Mouse (Mus musculus): ENCODE measurements at regions not wholly inside any gene's neighbourhood (a gene's known extent, or its start where the extent isn't known, plus 50 kb on each side); places are given as distances from the start of the nearest gene placed in this dataset.
"Not testable (repeated sequence)": the region's sequence is repeated elsewhere in the genome, so short reads cannot be mapped to it uniquely, and the experiment has no call there.

DNA sequence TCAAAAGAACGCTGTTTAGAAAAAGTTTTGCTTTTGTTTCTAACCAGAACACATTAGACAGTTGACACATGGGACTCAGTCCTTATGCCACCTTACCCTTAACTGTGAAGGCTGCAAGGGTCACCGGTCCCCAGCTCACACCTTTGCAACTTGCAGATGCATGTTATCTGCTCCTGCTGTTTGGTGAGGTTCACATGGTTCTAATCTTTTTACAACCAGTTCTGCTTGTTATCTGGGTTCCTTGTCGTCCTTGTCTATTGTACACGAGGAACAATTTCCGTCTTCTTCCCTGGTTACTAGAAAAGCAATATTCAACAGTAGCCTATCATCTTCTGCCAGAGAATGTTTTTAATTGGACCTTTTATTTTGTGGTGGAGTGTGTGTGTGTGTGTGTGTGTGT, 200.8 kb downstream of the Gm21738 start:
- H3K36me3 ChIP-seq (ENCODE audit: control insufficient read depth, insufficient read depth, low read length); H3K27ac ChIP-seq (replicated peaks); H3K9ac ChIP-seq (ENCODE audit: low read length); DNase-seq (ENCODE audit: low spot score); H3K27me3 ChIP-seq (ENCODE audit: control insufficient read depth, insufficient read depth, low read length); H3K9me3 ChIP-seq (ENCODE audit: control insufficient read depth, low read length); H3K4me3 ChIP-seq (ENCODE audit: low read depth, low read length); H3K4me1 ChIP-seq (replicated peaks; ENCODE audit: control insufficient read depth, insufficient read depth); ATAC-seq (ENCODE audit: low FRiP score, low TSS enrichment); H3K4me2 ChIP-seq (replicated peaks; ENCODE audit: low read depth): not testable (repeated sequence)
- WGBS: 71% methylated on average over 5 of the region's 5 CpGs

GRCm38 (mm10) chr14:19208507-19208906, 210.2 kb downstream of the Gm21738 start:
- Histone ChIP-seq H3K9me3 (ENCODE audit: control insufficient read depth, low read length) (no peaks in the 10 kb centered on the region), H3K9ac (ENCODE audit: low read length) (no peak overlapping the region), H3K4me2 (replicated peaks; ENCODE audit: low read depth) (no peak overlapping the region), H3K4me3 (ENCODE audit: low read depth, low read length) (no peak overlapping the region), H3K4me1 (replicated peaks; ENCODE audit: control insufficient read depth, insufficient read depth) (no peaks in the 10 kb centered on the region), H3K36me3 (ENCODE audit: control insufficient read depth, insufficient read depth, low read length) (no peaks in the 10 kb centered on the region), H3K27me3 (ENCODE audit: control insufficient read depth, insufficient read depth, low read length) (no peaks in the 10 kb centered on the region), H3K27ac (replicated peaks) (no peak overlapping the region)
- ATAC-seq (ENCODE audit: low FRiP score, low TSS enrichment) (no peak), DNase-seq (ENCODE audit: low spot score) (peak; percentile 14)
- TF ChIP-seq CTCF (IDR thresholded peaks at IDR 0.05; ENCODE audit: low read depth) (no peak), EP300 (optimal IDR thresholded peaks at IDR 0.05) (no peak)
- WGBS: 29% methylated on average over 4 of the region's 4 CpGs

DNA sequence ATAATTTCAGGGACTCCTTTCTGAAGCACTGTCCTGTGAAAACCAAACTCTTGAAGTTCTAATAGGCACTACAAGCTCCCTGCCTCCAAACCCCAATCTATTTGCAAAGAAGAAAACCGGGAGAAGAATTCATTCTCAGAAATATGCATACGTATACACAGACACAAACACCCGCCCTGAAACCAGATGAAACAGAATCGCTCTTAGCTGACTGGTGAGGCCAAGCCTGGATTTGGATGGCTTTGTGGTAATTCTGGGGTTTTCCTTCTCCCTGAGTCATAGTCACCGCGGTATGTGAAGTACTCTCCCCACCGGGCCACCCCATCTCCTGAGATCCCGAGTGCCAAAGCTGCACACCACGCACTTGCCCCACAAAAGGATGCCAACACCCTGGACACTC, 238.5 kb downstream of the Gm21738 start:
- not testable (repeated sequence) for H3K36me3 ChIP-seq (ENCODE audit: control insufficient read depth, insufficient read depth, low read length); H3K27me3 ChIP-seq (ENCODE audit: control insufficient read depth, insufficient read depth, low read length); H3K4me2 ChIP-seq (replicated peaks; ENCODE audit: low read depth); H3K4me1 ChIP-seq (replicated peaks; ENCODE audit: control insufficient read depth, insufficient read depth); H3K4me3 ChIP-seq (ENCODE audit: low read depth, low read length); DNase-seq (ENCODE audit: low spot score); H3K27ac ChIP-seq (replicated peaks); H3K9me3 ChIP-seq (ENCODE audit: control insufficient read depth, low read length); H3K9ac ChIP-seq (ENCODE audit: low read length); ATAC-seq (ENCODE audit: low FRiP score, low TSS enrichment)
- 58% methylated on average over 9 of the region's 9 CpGs for WGBS

GRCm38 (mm10) chr14:19178060-19178459, 240.7 kb downstream of the Gm21738 start:
- H3K4me3 ChIP-seq (ENCODE audit: low read depth, low read length); H3K4me1 ChIP-seq (replicated peaks; ENCODE audit: control insufficient read depth, insufficient read depth); H3K36me3 ChIP-seq (ENCODE audit: control insufficient read depth, insufficient read depth, low read length); H3K9me3 ChIP-seq (ENCODE audit: control insufficient read depth, low read length); H3K27me3 ChIP-seq (ENCODE audit: control insufficient read depth, insufficient read depth, low read length); H3K27ac ChIP-seq (replicated peaks); ATAC-seq (ENCODE audit: low FRiP score, low TSS enrichment); H3K4me2 ChIP-seq (replicated peaks; ENCODE audit: low read depth); H3K9ac ChIP-seq (ENCODE audit: low read length); DNase-seq (ENCODE audit: low spot score): not testable (repeated sequence)
- 73% methylated on average over 3 of the region's 3 CpGs for WGBS

GRCm38 (mm10) chr14:19175288-19175687, 243.4 kb downstream of the Gm21738 start:
- no peak overlapping the region for H3K9ac ChIP-seq (ENCODE audit: low read length)
- no peaks in the 10 kb centered on the region for H3K9me3 ChIP-seq (ENCODE audit: control insufficient read depth, low read length)
- H3K4me1 ChIP-seq (replicated peaks; ENCODE audit: control insufficient read depth, insufficient read depth): no peaks in the 10 kb centered on the region
- no peak overlapping the region for H3K27ac ChIP-seq (replicated peaks)
- H3K4me2 ChIP-seq (replicated peaks; ENCODE audit: low read depth): no peak overlapping the region
- H3K36me3 ChIP-seq (ENCODE audit: control insufficient read depth, insufficient read depth, low read length): no peaks in the 10 kb centered on the region
- peak; percentile 30 for DNase-seq (ENCODE audit: low spot score)
- WGBS: 17% methylated on average over 2 of the region's 2 CpGs
- no peak for ATAC-seq (ENCODE audit: low FRiP score, low TSS enrichment)
- H3K4me3 ChIP-seq (ENCODE audit: low read depth, low read length): no peak overlapping the region
- H3K27me3 ChIP-seq (ENCODE audit: control insufficient read depth, insufficient read depth, low read length): no peaks in the 10 kb centered on the region
- no peak for TF ChIP-seq EP300 (optimal IDR thresholded peaks at IDR 0.05)
- TF ChIP-seq CTCF (IDR thresholded peaks at IDR 0.05; ENCODE audit: low read depth): peak; percentile 73

DNA sequence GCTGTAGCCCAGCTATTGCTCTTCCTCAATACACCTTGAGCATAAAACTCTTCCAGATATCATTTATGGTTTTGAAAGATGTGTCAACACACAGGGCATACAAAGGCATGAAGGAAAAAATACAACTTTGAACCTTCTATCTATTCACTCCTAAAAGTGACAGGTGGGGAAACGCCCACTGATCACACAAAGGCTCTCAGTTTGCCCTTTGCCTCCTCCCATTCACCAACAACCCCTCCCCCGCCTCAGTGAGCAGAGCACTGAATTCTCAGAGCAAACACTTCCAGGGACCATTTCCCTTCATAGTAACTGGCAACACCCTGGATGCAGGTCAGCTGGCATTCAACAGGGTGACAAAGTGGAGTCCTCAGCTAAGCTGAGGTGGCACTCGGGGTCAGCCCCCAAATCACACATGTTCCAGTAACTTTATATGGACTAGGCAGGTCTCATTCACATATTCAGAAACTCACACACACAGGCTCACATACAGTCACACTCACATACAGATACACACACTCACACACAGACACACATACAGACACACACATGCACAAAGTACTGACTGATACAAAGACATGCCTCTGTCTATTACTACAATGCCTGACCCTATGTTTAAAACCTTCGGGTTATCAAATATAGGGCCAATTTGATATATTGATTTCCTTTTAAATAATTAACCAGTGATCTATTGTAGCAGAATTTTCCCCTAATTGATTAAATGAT, 248.3 kb downstream of the Gm21738 start:
- not testable (repeated sequence) for H3K36me3 ChIP-seq (ENCODE audit: control insufficient read depth, insufficient read depth, low read length); H3K4me1 ChIP-seq (replicated peaks; ENCODE audit: control insufficient read depth, insufficient read depth); H3K9ac ChIP-seq (ENCODE audit: low read length); H3K9me3 ChIP-seq (ENCODE audit: control insufficient read depth, low read length); H3K27ac ChIP-seq (replicated peaks); H3K27me3 ChIP-seq (ENCODE audit: control insufficient read depth, insufficient read depth, low read length); H3K4me3 ChIP-seq (ENCODE audit: low read depth, low read length); H3K4me2 ChIP-seq (replicated peaks; ENCODE audit: low read depth)
- DNase-seq (ENCODE audit: low spot score): peak; percentile 18
- 0 out of 2 replicates have a peak, but pooled peaks have one; percentile 24 for ATAC-seq (ENCODE audit: low FRiP score, low TSS enrichment)
- WGBS: 59% methylated on average over 4 of the region's 4 CpGs

Data from stomach, postnatal 0 days (tissue).